Mouse (Mus musculus): ENCODE measurements at regions not wholly inside any gene's neighbourhood (a gene's known extent, or its start where the extent isn't known, plus 50 kb on each side); places are given as distances from the start of the nearest gene placed in this dataset.
"Not testable (repeated sequence)": the region's sequence is repeated elsewhere in the genome, so short reads cannot be mapped to it uniquely, and the experiment has no call there.

DNA sequence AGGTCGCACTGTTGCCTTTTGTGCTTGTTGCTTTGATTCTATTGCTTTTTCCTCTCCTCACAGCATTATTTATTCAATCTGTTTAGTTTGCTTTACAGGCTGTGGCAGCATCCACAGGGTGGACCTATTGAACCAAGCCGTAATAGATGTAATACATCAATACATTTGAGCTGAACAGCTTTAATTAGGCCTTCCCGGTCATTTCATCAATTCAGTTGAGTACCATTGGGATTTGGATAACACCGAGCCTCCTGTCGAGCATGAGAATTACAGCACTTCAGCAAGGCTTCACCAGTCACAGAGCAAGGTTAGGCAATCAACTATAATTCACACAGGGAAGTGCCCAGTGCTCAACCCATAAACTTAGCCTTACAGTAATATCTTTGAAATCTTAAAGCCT lies 1701.8 kb downstream of the Olfm4 start:
- DNase-seq = no peak

DNA sequence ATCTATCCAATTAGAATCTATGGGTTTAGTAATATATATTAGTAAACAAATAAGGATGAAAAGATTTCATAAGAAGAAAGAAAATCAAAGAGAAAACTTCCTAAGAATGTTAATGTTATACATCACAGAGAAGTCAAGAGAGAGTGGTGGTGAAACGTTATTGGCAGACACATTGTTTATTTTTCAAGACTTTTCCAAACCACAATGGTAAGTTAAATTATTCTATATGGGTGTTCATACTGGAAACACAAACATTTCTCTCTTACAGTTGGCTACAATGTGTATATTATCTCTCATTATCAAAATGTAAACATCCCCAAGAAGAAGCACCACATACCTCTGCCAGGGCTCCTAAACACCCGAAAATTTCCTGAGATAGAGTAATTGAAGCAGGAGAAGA lies 1708.4 kb downstream of the Olfm4 start:
- DNase-seq = not testable (repeated sequence)

GRCm38 (mm10) chr14:81716056-81716455 lies 1732.2 kb downstream of the Olfm4 start:
- DNase-seq = peak; percentile 34 to 43
